Mouse (Mus musculus) embryonic facial prominence, embryonic 15.5 days (tissue): ENCODE measurements around the gene Clptm1l. TPM values are rescaled to one million over a fixed set of nuclear protein-coding genes. Genes with fewer than 3 reads are reported as not detected.
A peak's percentile ranks its signal among the peaks of the same experiment; 100 is the strongest.

Experiments used
- ATAC-seq: fragments of 200-750 bp; cut with Nextera tagmentation; 2 replicates; pipeline ENCODE4 v1.8.0; 2017; ENCODE audit warnings: low read depth, moderate TSS enrichment; ENCODE audit not compliant: insufficient number of reproducible peaks, low FRiP score, low TSS enrichment
- H3K27ac ChIP-seq: fragments of 300-500 bp; sonication (generic); replicated peaks from 2 replicates; pipeline ENCODE4 v1.5.1; 2015; ENCODE audit warnings: mild to moderate bottlenecking, inconsistent platforms
- H3K27me3 ChIP-seq: fragments of 300-500 bp; sonication (generic); 2 replicates; pipeline ENCODE4 v1.6.1; 2015; ENCODE audit warnings: inconsistent platforms
- H3K36me3 ChIP-seq: fragments of 300-500 bp; sonication (generic); 2 replicates; pipeline ENCODE4 v1.6.1; 2015; ENCODE audit warnings: mild to moderate bottlenecking, inconsistent platforms
- H3K4me1 ChIP-seq: fragments of 300-500 bp; sonication (generic); 2 replicates; pipeline ENCODE4 v1.6.1; 2015; ENCODE audit warnings: inconsistent platforms
- H3K4me2 ChIP-seq: fragments of 300-500 bp; sonication (generic); replicated peaks from 2 replicates; pipeline ENCODE4 v1.6.1; 2015; ENCODE audit warnings: mild to moderate bottlenecking, inconsistent platforms
- H3K4me3 ChIP-seq: fragments of 300-500 bp; sonication (generic); replicated peaks from 2 replicates; pipeline ENCODE4 v1.5.1; 2015; ENCODE audit warnings: mild to moderate bottlenecking, inconsistent platforms
- H3K9ac ChIP-seq: fragments of 300-500 bp; sonication (generic); 2 replicates; pipeline ENCODE4 v1.6.1; 2015; ENCODE audit warnings: inconsistent platforms
- H3K9me3 ChIP-seq: fragments of 300-500 bp; sonication (generic); replicated peaks from 2 replicates; pipeline ENCODE4 v1.6.1; 2016; ENCODE audit warnings: inconsistent platforms
- WGBS: fragments of 180-500 bp; shearing (Covaris S2); methylation state at CpG from one replicate; pipeline ENCODE4 v1.1.7; 2015; 5-methylcytosine and 5-hydroxymethylcytosine counted together
- polyA plus RNA-seq: library from polyadenylated mRNA; unstranded; fragments of >200 nt; fragmentation: Nextera tagmentation; extraction: Ambion mirVana; gene quantifications from 2 replicates; pipeline ENCODE4 v1.2.1, GENCODE M21; 2015

The Clptm1l gene
- polyA plus RNA-seq, 1 experiment from 2014 or later, result 137 TPM

- ATAC-seq, result no peak
- peaks cover 64% of the 10 kb centered on the region for H3K36me3 ChIP-seq
- no peaks in the 10 kb centered on the region for H3K4me1 ChIP-seq
- 68% methylated on average over 6 of the region's 6 CpGs for WGBS
- no peak overlapping the region for H3K9ac ChIP-seq
- no peak overlapping the region for H3K4me2 ChIP-seq
- H3K9me3 ChIP-seq, result no peaks in the 10 kb centered on the region
- H3K27ac ChIP-seq, result no peak overlapping the region
- no peaks in the 10 kb centered on the region for H3K27me3 ChIP-seq
- H3K4me3 ChIP-seq, result no peak overlapping the region
Measured at GRCm38 (mm10) chr13:73620637-73621036, 16.8 kb downstream of the Clptm1l start.

DNA sequence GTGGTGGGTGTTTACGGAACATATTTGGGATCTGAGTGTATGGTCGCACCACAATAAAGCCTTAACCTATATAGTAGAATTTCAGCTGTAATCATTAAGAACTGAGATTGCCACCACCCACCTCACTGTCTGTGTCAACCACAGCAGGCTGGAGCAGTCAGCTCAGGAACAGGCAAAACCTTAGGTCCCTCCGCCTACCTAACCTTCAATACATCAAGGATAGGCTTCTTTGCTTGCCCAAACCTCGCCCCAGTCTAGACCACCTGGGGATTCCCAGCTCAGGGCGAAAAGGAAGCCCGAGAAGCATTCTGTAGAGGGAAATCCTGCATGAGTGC lies 22.6 kb downstream of the Clptm1l start:
- H3K27ac ChIP-seq, result no peak overlapping the region
- no peaks in the 10 kb centered on the region for H3K9me3 ChIP-seq
- H3K4me1 ChIP-seq, result peaks cover 13% of the 10 kb centered on the region
- 0 out of 2 replicates have a peak, but pooled peaks have one; percentile 22 for ATAC-seq
- H3K27me3 ChIP-seq, result no peaks in the 10 kb centered on the region
- peak overlapping the region; percentile 57; the same call in 1 of the 2 replicates for H3K9ac ChIP-seq
- peak overlapping the region; percentile 96 for H3K4me2 ChIP-seq
- 42% methylated on average over 6 of the region's 6 CpGs for WGBS
- H3K36me3 ChIP-seq, result peaks cover 9% of the 10 kb centered on the region; the same call in 1 of the 2 replicates
- peak overlapping the region; percentile 69 for H3K4me3 ChIP-seq

- H3K27ac ChIP-seq, result no peak within 1 kb of the TSS
- H3K27me3 ChIP-seq, result no peaks in the 10 kb centered on the region
- H3K4me3 ChIP-seq, result peak within 1 kb of the TSS; percentile 69
- ATAC-seq, result peak; percentile 71
- peak within 1 kb of the TSS; percentile 96 for H3K4me2 ChIP-seq
- H3K9me3 ChIP-seq, result no peaks in the 10 kb centered on the region
- WGBS, result 8% methylated on average over 47 of the region's 47 CpGs
- H3K36me3 ChIP-seq, result peaks cover 3% of the 10 kb centered on the region; the same call in 1 of the 2 replicates
- peak within 1 kb of the TSS; percentile 57 for H3K9ac ChIP-seq
- H3K4me1 ChIP-seq, result peaks cover 13% of the 10 kb centered on the region
Measured at GRCm38 (mm10) chr13:73626745-73627549, 23.1 kb downstream of the Clptm1l start, which contains the start of gene Tert. Gene Tert, plus strand, starts transcription at chr13:73626911.

GRCm38 (mm10) chr13:73628586-73629113 lies 24.8 kb downstream of the Clptm1l start:
- Histone ChIP-seq H3K4me1 (peaks cover 13% of the 10 kb centered on the region), H3K36me3 (peaks cover 1% of the 10 kb centered on the region; the same call in 1 of the 2 replicates), H3K4me3 (no peak overlapping the region), H3K27ac (no peak overlapping the region), H3K9ac (no peak overlapping the region), H3K27me3 (no peaks in the 10 kb centered on the region), H3K9me3 (no peaks in the 10 kb centered on the region), H3K4me2 (0 out of 2 replicates have a peak overlapping the region, but pooled peaks have one; percentile 1)
- WGBS, result 84% methylated on average over 11 of the region's 11 CpGs
- no peak for ATAC-seq

- no peak for ATAC-seq
- H3K36me3 ChIP-seq, result peaks cover 21% of the 10 kb centered on the region
Measured at GRCm38 (mm10) chr13:73631837-73632236, 28.0 kb downstream of the Clptm1l start.

DNA sequence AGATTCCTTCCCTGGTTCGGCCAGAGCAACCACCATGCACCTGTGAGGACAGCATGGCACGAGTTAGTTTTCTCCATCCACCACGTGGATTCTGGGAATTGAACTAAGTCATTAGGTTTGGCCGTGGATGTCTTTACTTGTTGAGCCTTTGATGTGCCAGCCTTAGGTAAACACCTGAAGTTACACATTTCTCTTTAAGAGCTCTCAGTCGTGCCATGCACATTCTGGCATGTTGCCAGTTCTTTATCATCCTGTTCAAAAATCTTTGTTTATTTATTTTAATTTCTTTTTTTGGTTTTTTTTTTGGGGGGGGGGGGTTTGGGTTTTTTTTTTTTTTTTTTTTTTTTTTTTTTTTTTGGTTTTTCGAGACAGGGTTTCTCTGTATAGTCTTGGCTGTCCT lies 34.0 kb downstream of the Clptm1l start:
- Histone ChIP-seq H3K9ac (no peak overlapping the region), H3K36me3 (peaks cover 37% of the 10 kb centered on the region), H3K4me1 (no peaks in the 10 kb centered on the region), H3K27ac (no peak overlapping the region), H3K4me3 (no peak overlapping the region), H3K9me3 (no peaks in the 10 kb centered on the region), H3K4me2 (no peak overlapping the region), H3K27me3 (no peaks in the 10 kb centered on the region)
- 75% methylated on average over 5 of the region's 6 CpGs for WGBS
- ATAC-seq, result no peak

More at GRCm38 (mm10) chr13:73631837-73632236, 28.0 kb downstream of the Clptm1l start:
- Histone ChIP-seq H3K4me2 (no peak overlapping the region), H3K4me1 (peaks cover 13% of the 10 kb centered on the region), H3K9ac (no peak overlapping the region), H3K4me3 (no peak overlapping the region), H3K27ac (no peak overlapping the region), H3K27me3 (no peaks in the 10 kb centered on the region), H3K9me3 (no peaks in the 10 kb centered on the region)
- 87% methylated on average over 3 of the region's 3 CpGs for WGBS

DNA sequence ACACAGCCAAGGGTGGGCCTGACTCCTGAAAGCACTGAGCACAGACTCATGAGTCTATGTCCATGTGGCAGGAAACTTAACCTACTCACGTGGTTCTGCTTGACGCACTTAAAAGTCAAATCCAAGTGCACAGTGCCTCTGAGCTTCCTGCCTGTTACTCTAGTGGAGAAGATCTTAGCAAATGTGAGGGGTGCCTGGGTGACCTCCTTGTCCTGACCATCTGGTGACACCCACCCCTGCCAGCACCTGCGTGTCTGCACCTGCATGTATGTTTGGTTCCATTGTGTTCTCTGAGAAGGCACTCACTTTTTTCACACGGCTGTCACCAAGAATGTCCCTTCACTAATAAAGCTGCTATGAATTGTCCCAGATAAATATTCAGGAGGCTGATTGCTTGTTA lies 37.5 kb downstream of the Clptm1l start:
- Histone ChIP-seq H3K4me1 (no peaks in the 10 kb centered on the region), H3K36me3 (peaks cover 20% of the 10 kb centered on the region; the same call in 1 of the 2 replicates)
- ATAC-seq, result no peak

GRCm38 (mm10) chr13:73646397-73647087 lies 42.7 kb downstream of the Clptm1l start:
- no peaks in the 10 kb centered on the region for H3K27me3 ChIP-seq

More for the DNA sequence above, 37.5 kb downstream of the Clptm1l start:
- no peaks in the 10 kb centered on the region for H3K9me3 ChIP-seq
- no peaks in the 10 kb centered on the region for H3K27me3 ChIP-seq
- H3K4me3 ChIP-seq, result no peak overlapping the region
- WGBS, result 85% methylated on average over 4 of the region's 4 CpGs
- H3K4me2 ChIP-seq, result no peak overlapping the region
- no peak overlapping the region for H3K27ac ChIP-seq
- no peak overlapping the region for H3K9ac ChIP-seq

DNA sequence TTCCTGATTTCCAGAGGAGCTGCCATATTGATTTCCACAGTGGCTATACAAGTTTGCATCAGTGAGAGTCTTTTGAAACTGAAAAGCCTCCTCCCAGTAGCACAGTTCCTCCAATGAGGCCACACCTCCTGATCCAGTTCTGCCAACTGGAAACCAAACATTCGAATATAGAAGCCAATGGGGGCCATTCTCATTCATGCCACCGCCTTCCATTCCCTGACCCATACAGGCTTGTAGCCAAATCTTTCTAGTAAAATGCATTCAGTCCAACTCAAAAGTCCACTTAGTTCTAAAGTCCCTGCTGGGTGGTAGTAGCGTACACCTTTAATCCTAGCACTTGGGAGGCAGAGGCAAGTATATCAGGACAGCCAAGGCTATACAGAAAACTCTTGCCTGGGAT lies 49.5 kb downstream of the Clptm1l start:
- peaks cover 19% of the 10 kb centered on the region for H3K36me3 ChIP-seq
- no peak overlapping the region for H3K9ac ChIP-seq
- 78% methylated on average over 3 of the region's 3 CpGs for WGBS
- no peaks in the 10 kb centered on the region for H3K4me1 ChIP-seq
- no peaks in the 10 kb centered on the region for H3K9me3 ChIP-seq
- H3K27ac ChIP-seq, result no peak overlapping the region
- no peaks in the 10 kb centered on the region for H3K27me3 ChIP-seq
- no peak overlapping the region for H3K4me2 ChIP-seq
- ATAC-seq, result no peak
- no peak overlapping the region for H3K4me3 ChIP-seq

More at GRCm38 (mm10) chr13:73646397-73647087, 42.7 kb downstream of the Clptm1l start:
- Histone ChIP-seq H3K9ac (no peak overlapping the region), H3K4me3 (no peak overlapping the region), H3K27ac (no peak overlapping the region), H3K9me3 (no peaks in the 10 kb centered on the region), H3K4me1 (no peaks in the 10 kb centered on the region), H3K4me2 (no peak overlapping the region), H3K36me3 (peaks cover 35% of the 10 kb centered on the region)
- no peak for ATAC-seq
- WGBS, result 47% methylated on average over 6 of the region's 6 CpGs

DNA sequence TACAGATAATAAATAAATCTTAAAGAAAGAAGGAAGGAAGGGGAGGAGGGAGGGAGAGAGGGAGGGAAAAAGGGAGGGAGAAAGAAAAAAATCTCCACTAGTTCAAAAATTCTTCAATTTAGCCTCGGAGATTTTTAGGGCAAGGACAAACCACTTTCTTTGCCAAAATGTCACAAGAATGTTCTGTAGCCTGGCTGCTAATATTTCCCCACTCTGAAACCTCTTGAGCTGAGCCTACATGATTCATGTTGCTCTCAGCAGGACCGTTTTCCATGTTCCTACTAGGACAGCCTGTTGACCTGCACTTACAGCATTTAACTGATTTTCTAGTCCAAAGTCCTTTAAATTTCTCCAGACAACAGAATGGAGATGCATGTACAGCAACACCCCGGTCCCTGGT lies 51.2 kb downstream of the Clptm1l start:
- WGBS, result 75% methylated on average over 3 of the region's 3 CpGs
- no peak for ATAC-seq
- Histone ChIP-seq H3K36me3 (peaks cover 4% of the 10 kb centered on the region; the same call in 1 of the 2 replicates), H3K9ac (no peak overlapping the region), H3K4me1 (no peaks in the 10 kb centered on the region), H3K4me2 (no peak overlapping the region), H3K27ac (no peak overlapping the region), H3K4me3 (no peak overlapping the region), H3K27me3 (no peaks in the 10 kb centered on the region), H3K9me3 (no peaks in the 10 kb centered on the region)

GRCm38 (mm10) chr13:73658953-73659352 lies 55.1 kb downstream of the Clptm1l start:
- no peak overlapping the region for H3K9ac ChIP-seq
- H3K27ac ChIP-seq, result no peak overlapping the region
- H3K4me3 ChIP-seq, result no peak overlapping the region
- WGBS, result 41% methylated on average over 2 of the region's 2 CpGs
- ATAC-seq, result no peak
- H3K27me3 ChIP-seq, result no peaks in the 10 kb centered on the region
- no peaks in the 10 kb centered on the region for H3K9me3 ChIP-seq
- H3K4me2 ChIP-seq, result no peak overlapping the region
- no peaks in the 10 kb centered on the region for H3K4me1 ChIP-seq
- no peaks in the 10 kb centered on the region for H3K36me3 ChIP-seq
